Mouse (Mus musculus) thymus, adult 18-20 months (tissue): Measurements from ENCODE around the gene Gm20547.
A peak's percentile ranks its signal among the peaks of the same experiment; 100 is the strongest.
"Not testable (repeated sequence)": the region's sequence is repeated elsewhere in the genome, so short reads cannot be mapped to it uniquely, and the experiment has no call there.

Source experiments
- DNase-seq, 2 experiments: peaks; one replicate each; pipeline ENCODE4 v3.0.0; 2022; ENCODE audit warnings: mixed read lengths in 2 of 2

Gm20547 gene

DNA sequence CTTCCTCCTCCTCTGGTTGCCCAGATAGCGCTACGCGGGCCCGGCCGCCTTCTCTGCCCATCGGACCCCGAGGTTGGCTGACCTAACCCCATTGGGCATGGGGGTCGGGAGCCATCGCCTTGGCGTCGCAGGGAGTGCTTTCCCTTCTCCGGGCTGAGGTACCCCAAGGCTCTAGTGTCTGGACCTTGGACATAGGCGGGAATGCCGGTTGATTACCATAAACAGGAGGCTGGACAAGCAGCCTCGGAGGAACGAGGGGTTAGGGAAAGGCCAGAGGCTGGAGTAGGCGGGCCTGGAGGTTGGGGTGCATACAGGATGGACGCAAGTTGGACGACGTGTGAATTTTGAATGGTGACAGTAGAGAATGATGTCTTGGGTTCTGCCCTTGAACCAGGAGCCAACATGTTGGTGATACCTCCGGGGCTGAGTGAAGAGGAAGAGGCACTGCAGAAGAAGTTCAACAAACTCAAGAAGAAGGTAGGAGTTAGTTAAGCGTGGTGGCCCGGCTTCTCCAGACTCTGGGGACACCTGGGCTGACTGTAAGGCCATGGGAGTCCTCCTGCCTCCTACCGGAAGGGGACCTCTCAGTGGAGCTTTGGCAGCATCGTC, 31.2 kb downstream of the Gm20547 start:
- no peak for DNase-seq

DNA sequence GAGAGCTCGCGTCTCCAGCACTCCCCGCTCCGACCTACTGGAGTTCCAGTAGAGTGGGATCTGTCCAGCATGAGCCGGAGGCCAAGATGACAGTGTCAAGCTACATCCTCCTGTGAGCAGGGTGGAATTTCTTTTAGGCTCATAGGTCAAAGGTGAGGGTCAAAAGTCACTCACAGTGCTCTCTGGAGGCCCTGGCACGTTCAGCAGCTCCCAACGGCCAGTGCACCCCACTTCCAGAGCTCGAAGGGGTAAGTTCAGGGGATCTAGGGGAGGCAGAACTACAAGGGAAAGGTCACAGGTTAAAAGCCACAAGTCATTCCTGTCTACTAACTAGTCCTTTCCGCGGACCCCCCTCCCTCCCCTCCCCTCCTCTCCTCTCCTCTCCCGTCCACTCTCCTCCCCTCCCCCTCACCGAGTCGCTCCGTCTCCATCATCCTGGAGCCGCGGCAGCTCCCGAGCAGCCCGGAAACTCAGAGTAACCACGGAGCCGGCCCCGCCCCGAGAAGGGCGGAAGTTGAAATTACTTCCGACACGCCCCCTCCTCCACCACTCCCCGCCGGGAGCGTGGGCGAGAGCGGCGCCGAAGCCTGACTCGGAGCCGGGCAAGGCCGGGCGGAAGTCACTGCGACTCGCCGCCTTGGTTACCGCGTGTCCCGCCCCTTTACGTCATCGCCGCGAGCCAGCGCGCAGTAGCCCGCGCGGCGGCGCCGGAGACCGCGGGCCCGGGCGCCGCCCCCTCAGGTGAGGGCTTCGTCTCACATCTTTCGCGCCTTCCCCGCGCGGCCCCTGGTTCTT, 31.9 kb downstream of the Gm20547 start, which contains the start of the genes Skiv2l and Nelfe:
Gene Skiv2l, minus strand, starts transcription at position 489 of the 795 bp plus-strand sequence.
Gene Nelfe, plus strand, starts transcription at position 670 of the 795 bp plus-strand sequence.
- peak; percentile 97 for DNase-seq

DNA sequence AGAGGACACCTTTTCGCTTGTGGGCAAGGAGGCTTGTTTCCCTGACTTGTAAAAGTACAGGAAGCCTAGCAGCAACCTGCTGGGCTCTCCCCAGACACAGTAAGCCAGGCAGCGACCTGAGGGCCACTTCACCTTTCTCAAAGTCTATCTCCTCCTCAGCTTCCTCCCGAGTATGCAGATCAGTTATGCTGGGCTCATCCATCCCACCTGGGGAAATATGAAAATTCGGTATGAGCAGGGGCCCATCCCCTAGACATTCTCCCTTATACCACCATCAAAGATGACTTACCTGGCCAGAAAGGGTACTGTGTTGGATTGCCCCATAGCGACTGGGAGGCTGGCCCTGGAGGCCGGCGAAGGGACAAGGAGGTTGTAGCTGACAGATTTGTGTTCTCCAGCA, 34.2 kb downstream of the Gm20547 start:
- DNase-seq: no peak

DNA sequence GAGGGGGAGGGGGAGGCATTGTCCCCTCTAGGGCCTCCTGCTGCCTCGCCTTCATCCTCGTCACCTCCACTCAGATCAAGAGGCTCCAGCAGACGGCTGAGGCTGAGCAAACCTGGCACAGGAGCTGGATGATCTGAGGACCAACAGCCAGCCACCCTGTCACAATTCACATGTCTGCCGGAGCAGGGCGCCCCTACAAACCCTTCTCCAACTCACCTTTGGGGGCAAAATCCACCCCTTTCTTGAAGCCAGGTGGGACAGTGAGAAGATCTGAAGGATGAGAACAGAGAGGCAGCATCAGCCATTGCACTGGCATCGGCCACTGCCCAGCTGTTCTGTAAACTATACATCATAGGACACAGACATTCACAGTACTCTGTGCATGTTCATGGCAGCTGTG, 34.6 kb downstream of the Gm20547 start:
- DNase-seq: no peak

DNA sequence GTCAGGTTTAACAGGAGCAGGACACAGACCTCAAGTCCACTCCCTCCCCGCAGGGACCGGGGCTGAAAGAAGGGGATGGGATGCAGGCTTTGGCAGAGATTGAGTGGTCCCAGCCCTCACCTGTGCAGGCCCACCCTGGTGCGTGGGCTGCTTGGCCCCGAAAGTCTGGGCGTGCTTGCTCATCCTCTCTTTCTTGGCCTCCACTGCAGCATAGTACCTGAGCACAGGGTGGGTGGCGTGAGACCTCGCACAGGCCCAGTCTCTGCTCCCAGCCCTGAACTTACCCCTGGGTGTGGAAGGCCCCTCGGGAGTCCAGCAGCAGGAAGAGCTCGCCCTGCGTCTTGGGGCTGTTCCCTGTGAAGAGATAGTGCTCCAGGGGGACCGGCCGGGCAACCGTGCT, 37.0 kb downstream of the Gm20547 start:
- DNase-seq: no peak

DNA sequence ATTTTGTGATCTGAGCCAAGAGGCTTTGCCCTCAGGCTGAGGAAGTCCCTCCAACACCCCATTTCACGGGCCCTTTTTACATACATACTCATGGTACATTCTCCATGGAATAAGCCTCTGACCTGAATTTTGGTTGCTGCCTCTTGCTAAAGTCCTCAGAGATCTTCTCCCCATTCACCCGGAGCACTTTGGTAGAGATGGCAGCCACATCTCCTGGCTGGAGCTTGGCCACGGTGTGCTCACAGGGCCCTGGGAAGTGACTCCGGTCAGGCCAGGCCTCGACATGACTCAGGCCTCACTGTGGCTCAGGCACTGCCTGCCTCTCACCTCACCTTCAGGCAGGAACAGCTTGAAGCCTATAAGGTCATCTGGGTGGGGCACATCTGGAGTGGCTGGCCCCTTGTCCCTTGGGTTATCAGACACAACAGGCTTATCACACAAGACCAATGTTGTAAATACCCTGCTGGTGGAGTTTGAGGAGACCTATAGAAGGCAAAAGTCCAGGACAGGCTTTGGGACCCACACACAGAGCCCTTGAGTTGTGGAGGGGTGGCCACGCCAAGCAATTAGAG, 41.0 kb downstream of the Gm20547 start:
- no peak for DNase-seq

DNA sequence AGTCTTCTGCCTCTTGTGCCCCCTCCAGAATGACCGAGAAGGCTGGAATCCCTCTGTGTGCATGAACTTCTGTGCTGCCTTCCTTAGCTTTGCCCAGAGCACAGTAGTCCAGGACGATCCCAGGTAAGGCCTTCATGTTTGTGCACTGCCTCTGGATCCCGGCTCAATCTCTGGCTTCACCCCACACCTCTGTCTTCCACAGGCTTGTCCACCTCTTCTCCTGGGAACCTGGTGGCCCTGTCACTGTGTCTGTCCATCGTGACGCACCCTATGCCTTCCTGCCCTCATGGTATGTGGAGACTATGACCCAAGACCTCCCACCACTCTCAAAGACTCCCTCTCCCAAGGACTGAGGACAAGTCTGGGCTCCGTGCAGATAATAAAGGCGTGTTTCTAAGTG, 43.1 kb downstream of the Gm20547 start:
- DNase-seq: no peak

DNA sequence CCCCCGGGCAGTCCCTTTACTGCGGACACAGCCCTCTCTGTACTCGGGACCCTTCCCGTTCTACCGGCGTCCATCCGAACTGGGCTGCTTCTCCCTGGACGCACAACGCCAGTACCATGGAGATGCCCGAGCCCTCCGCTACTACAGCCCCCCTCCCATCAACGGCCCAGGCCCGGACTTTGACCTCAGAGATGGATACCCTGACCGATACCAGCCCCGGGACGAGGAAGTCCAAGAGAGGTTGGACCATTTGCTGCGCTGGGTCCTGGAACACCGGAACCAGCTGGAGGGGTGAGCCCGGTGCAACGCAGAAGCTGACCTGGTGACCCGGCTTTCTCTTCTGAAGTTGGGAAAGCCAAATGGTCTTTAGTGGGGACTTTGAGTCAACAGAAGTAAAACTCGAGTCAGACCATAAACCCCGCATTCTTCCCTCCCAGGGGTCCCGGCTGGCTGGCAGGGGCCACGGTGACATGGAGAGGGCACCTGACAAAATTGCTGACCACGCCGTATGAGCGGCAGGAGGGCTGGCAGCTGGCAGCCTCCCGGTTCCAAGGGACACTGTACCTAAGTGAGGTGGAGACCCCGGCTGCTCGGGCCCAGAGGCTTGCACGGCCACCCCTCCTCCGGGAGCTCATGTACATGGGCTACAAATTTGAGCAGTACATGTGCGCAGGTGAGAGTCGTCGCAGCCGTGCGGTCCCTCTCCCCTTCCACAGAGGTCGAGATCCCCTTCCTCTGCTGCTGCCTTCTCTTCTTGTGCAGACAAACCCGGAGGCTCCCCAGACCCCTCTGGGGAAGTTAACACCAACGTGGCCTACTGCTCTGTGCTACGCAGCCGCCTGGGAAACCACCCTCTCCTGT, 44.1 kb downstream of the Gm20547 start:
- DNase-seq: peak in 1 of 2 experiments; percentile 33

DNA sequence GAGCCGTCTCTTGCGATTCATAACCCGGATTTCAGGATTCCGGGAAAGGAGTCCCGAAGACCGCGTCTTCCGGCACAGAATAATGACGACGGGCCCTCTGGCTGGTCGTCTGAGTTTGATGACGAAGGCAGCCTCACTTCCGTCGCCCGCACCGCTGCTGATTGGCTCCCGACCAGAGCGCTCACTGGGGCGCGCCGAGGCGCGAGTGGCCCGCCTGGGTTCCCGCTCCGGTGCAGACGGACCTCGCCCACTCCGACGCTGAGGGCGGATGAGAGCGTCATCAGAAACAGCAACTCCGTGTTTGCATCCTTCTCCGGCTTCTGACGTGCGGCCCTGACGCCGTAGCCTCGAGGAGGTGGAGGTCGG, 45.0 kb downstream of the Gm20547 start, which contains the start of the genes Stk19 and Dxo:
Gene Stk19, minus strand, starts transcription at position 90 of the 366 bp plus-strand sequence.
Gene Dxo, plus strand, starts transcription at position 164 of the 366 bp plus-strand sequence.
- peak; percentile 89 to 92 for DNase-seq

DNA sequence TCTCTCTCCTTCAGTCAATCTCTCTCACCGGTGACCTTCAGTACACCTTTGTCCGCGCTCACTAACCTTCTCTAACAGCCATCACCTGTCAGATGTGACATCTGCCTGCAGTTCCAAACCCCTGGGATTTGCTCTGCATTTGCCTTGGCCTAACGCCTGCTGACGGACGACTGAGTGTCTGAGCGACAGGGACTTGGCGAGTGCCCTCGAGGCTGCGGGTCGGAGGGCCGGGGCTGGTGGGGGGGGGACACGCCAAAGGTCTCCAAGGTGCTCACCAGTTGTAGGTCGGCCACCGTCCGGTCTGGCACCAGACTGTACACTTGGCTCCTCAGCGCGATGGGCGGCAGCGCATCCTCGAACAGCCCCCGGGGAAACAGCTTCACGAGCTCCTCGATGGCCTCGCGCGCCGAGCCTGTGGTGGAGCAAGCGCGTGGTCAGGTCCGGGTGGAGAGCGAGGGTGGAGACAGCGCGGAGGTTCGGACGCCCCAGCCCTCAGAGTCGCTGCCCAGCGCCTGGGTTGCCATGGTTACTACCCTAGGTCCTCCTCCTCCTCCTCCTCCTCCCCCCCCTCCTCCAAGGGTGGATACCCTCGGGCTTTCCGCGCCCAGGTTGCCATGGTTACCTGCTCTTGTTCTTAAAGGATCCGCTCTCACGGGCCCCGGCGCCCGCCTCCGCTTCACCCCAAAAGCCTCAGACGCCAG, 45.5 kb downstream of the Gm20547 start:
- DNase-seq: no peak

DNA sequence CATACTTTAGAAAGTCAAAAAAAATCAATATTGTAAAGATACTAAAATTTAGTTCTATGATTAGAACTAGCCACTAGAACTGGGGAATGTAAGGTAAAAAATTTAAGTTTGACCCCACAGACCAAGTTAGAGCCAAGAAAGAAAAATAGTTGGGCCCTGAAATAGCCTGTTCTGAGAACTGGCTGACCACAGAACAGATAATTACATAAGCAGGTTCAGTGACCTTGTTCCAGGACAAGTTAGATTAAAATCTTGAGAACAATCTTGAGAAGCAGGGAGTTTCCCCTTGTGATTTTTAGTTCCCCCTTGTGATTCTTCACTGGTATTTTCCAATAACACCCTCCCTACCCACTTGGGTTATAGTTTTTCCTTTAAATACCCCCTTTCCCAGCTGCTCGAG, 51.1 kb downstream of the Gm20547 start:
- DNase-seq: not testable (repeated sequence)

DNA sequence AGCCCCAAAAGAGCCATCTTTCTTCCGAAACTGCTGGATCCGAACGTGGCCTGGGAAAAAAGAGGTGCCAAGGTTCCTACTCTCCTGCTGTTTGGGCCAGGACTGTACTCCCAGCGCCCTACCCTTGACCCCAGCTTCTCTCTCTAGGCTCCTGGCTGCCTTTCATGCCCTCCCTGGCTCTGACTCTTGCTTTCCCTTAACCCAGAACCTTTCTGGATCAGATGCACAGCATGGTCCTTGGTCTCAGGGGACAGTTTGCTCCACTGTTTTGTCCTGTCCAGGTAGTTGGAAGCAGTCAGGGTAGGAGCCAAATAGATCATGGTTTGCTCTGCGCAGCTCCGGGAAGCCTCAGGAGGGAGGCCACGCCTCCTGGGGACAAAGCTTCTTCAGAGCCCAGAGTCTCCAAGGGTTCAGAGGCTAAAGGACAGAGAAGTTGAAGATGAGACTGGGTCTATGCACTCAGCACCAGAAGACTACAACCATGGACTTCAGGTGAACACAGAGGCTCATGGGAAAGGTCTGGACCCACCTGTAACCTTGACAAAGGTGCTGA, 66.9 kb downstream of the Gm20547 start:
- DNase-seq: no peak

DNA sequence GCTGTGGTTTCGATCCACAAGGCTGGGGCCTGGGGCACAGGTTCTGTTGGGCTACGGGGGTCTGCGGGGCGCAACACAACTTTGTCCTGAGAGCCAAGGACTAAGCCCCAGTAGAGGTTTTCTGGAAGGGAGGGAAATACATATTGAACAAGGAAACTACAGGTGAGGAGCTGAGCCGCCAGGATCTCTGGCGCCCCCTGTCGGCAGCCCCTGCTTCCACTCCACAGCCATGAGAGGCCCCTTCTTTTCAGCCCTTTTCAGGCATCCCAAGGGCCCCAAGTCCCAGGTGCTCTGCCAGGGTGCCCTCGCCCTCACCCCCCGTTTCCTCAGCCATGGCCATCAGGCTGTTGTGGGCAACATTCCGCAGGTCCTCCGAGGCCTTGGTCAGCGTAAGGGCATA, 68.1 kb downstream of the Gm20547 start:
- DNase-seq: not testable (repeated sequence)

DNA sequence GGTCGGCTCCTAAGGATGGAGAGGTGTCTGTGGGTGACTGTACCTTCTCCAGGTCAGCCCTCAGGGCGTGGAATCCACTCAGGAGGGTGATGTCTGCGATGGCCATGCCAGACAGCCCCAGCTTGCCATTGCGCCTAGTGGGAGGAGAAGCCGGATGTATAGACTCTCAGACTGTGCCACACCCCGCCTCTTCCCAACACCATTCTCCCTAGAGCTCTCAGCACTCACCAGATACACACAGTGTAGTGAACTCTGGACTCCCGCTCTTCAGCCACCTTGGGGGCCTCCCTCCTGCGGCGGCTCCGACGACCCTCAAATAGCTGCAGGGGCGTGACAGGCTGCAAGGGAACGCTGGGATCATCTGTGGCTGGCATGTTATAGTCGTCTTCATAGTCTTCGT, 70.6 kb downstream of the Gm20547 start:
- DNase-seq: no peak

DNA sequence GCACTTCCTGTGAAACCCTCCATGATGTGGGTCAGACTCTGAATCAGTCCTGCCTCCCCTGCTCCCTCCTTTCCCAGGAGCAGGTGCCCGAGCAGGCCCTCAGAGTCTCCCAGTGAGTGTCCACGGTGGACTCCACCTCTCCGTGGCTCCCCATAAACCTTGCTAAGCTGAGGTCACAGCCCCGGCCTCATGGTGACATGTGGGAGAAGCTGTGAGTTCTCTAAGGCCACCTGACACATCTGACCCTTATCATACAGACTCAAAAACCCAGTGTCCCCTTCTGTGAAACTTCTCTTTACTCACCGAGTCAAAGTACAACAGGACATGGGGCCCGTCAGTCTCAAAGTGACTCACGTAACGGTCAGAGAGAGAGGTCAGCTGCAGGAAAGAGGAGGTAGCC, 71.0 kb downstream of the Gm20547 start:
- not testable (repeated sequence) for DNase-seq

DNA sequence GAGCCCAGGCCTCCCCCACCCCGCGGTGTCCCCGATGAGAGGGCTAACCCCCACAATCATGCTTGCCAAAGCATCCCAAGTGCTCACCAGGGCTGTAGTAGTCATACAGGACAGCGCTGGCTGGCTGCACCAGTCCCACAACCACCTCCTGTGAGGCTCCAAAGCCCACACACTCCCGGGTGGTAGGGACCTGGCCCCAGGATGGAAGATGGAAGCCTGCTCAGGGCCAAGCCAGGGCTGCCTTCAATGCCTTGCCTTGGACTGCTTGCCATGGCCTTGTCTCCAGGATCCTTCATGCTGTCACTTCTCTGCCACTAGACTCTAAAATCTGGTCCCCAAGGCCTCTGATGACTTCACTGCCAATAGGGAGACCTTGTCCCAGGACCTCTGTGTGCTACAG, 71.4 kb downstream of the Gm20547 start:
- not testable (repeated sequence) for DNase-seq

DNA sequence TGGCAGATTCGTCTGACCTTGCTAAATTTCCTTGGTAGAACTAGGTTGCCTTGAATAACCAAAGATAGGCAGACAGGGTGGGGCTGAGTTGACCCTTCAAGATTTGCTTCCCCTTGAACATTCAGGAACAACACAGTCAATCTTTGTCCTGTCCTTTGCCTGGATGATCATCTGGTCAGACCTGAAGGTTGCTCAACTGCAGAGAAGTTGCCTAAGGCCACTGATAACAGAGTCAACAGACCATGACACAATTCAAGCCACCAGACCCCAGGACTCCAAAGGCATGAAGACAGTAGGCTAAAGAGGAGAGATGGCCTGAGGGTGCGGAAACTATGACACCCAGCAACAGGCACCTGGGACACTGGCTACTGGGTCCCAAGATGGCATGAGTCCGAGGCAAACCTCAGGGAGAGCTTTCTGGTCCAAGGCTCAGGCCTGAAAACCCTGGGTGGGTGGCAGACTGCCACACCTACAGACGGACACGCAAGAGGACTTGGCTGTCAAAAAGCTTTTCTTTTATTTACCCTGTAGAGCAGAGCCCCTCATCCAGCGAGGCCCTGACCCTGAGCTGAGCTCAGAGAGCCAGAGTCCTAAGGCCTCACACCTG, 73.1 kb downstream of the Gm20547 start:
- DNase-seq: no peak

DNA sequence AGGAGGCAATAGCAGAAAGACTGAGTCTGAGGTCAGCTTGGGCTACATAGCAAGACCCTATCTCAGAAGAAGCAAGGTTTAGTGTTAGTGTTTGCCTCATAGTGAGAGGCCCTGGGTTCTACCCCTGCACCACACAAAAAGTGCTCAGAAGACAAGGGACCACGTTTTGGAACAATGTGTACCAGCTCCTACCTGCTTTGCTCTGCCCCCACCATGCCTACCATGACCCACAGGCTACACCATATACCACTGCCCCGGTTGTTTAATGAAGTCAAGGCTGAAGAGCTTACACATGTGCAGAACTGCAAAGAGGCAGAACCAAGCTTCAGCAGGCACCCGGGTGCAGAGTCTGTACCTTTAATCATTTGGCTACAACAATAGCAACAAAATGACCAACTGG, 74.7 kb downstream of the Gm20547 start:
- DNase-seq: no peak
